ENCODE assay signal across 17 mouse cellular contexts in genomic region chr6:72130056-72130455, GRCm38 (mm10).
"Had no signal": no experiment of that assay in that cellular context is flagged by ENCODE, and none has a peak within 500 bp of the region (broad histone marks: within the 10 kb centered on the region; RNA-seq: fewer than 3 reads in every experiment).

No protein-coding gene starts in this region.

- H3K9ac ChIP-seq: neural tube, embryonic 12.5 days; neural tube, embryonic 13.5 days; neural tube, embryonic 15.5 days; stomach, embryonic 15.5 days had no signal

- H3K27me3 ChIP-seq: neural tube, embryonic 12.5 days; neural tube, embryonic 13.5 days; neural tube, embryonic 15.5 days; stomach, embryonic 15.5 days had no signal

- H3K9me3 ChIP-seq: neural tube, embryonic 12.5 days; neural tube, embryonic 13.5 days; neural tube, embryonic 15.5 days; stomach, embryonic 15.5 days had no signal

- DNase-seq: retina, postnatal 1 day; right cerebral cortex, adult 18-20 months; right cerebral cortex, postnatal 14 days; right cerebral cortex, postnatal 25 days; right cerebral cortex, postnatal 4 days; spleen, adult 18-20 months; thymus, adult 18-20 months; thymus, adult 2 months; thymus, postnatal 14 days; thymus, postnatal 25 days; thymus, postnatal 36 days; thymus, postnatal 4 days had no signal

- H3K4me1 ChIP-seq: neural tube, embryonic 12.5 days; neural tube, embryonic 13.5 days; stomach, embryonic 15.5 days had no signal

- H3K4me3 ChIP-seq: neural tube, embryonic 12.5 days; neural tube, embryonic 13.5 days; neural tube, embryonic 15.5 days; stomach, embryonic 15.5 days had no signal

- H3K27ac ChIP-seq: neural tube, embryonic 12.5 days; neural tube, embryonic 13.5 days; neural tube, embryonic 15.5 days; stomach, embryonic 15.5 days; stomach, postnatal 0 days had no signal

- H3K4me2 ChIP-seq: neural tube, embryonic 12.5 days; neural tube, embryonic 13.5 days; neural tube, embryonic 15.5 days; stomach, embryonic 15.5 days had no signal
